Mouse (Mus musculus) layer of hippocampus, postnatal 10 days (tissue): ENCODE measurements around the gene U2af1l4. TPM values are rescaled to one million over a fixed set of nuclear protein-coding genes. Genes with fewer than 3 reads are reported as not detected.

ENCODE experiments used
- DNase-seq, 2 experiments: peaks; one replicate each; pipeline ENCODE4 v3.0.0; 2021; ENCODE audit warnings: low spot score in 2 of 2
- total RNA-seq, 2 experiments: library from RNA; stranded (reverse); gene quantifications; 2 replicates each; pipeline ENCODE4 v1.2.3; 2021

U2af1l4 gene
- total RNA-seq, 2 experiments from 2014 or later = 49.4 to 52.5 TPM

DNA sequence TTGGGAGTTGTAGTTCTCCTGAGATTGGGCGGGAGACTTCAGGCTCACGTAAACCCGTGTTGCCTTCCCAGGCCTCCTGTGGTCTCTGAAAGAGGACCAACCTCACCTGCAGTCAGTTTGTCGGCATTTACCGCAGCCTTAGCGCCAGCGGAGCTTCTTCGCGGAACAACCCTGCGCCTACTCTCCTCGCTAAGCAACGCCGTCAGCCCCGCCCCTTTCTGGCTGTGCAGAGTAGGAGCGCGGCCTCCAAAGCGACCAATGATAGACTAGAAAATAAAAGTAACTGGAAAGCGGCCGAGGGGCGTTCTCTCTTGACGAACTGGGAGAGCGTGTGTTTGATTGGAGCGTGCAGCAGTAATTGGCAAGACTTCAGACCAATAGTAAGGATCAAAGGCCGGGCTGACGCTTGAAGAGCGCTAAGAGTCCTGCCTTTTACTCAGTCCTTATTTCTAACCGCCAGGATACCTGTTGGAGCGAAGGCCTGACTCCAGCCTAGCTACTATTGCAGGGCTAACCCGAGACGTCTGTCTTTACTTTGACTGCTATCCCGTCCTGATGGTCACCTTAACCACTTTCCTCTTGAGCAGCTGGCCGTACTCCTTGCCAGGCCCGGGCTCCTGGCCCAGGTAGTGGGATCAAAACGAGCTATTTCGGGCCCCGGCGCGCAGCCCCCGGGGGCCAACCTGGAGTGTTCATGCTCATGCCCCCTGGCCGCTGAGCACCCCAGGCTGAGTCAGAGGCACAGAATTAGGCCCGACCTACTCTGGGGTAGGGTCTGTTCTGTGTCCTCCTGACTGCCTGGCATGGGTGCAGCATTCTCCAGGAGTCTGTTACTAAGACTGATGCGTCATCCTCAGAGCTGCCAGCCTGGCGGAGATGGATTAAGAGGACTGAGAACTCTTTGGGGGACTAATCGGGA, 10.7 kb upstream of the U2af1l4 start, which contains the start of the genes Hspb6 and Proser3:
Gene Hspb6 (plus strand): TSS at position 77 of the 919 bp plus-strand sequence.
Gene Proser3 (minus strand): TSS at position 198 of the 919 bp plus-strand sequence.
- peak; percentile 95 to 97 for DNase-seq

DNA sequence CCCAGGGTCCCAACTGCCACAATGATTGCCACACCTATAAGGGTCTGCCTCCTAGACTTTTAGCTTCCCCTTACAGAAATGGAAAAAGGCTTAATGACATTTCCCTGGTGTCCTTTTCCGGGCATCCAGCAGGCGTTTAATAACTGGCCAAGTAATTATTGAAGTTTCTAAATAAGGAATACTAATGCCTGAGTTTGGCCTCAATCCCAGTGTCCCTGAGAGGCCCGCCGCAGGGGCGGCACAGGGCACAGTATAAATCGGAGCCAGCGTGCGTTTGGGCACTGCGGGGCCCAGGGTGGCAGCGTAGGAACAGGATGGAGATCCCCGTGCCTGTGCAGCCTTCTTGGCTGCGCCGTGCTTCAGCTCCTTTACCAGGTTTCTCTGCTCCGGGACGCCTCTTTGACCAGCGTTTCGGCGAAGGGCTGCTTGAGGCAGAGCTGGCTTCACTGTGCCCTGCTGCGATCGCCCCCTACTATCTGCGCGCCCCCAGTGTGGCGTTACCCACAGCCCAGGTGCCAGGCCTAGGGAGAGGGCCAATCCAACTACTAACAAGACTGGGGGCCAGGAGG, 10.0 kb upstream of the U2af1l4 start:
- DNase-seq = peak; percentile 37 to 56

DNA sequence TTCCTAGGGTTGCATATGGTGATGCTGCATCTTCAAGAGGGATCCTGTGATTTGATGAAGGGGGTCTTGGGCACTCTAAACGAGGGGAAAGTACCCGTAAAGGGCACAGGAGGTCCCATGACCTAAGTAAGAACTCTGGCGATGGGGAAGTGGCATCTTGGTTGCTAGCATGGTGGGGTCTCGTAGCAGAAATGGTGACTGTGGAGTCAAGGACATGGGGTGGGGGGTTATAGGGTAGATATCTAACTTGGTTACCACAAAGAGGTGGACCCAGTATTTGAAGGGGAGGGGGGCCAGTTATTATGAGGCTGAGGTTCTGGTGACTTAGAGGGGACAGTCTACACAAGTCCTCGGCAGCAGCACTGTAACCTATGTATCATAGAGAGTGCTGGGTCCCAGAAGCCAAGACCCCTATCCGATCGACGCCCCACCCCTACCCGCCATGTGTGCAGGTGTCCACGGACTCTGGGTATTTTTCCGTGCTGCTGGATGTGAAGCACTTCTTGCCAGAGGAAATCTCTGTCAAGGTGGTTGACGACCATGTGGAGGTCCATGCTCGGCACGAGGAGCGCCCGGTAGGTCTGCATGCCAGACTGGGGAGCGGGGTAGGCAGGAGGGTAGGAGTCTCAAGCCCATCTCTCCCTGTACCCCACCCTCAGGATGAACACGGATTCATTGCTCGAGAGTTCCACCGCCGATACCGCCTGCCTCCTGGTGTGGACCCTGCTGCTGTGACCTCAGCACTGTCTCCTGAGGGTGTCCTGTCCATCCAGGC, 9.1 kb upstream of the U2af1l4 start:
- DNase-seq = no peak

DNA sequence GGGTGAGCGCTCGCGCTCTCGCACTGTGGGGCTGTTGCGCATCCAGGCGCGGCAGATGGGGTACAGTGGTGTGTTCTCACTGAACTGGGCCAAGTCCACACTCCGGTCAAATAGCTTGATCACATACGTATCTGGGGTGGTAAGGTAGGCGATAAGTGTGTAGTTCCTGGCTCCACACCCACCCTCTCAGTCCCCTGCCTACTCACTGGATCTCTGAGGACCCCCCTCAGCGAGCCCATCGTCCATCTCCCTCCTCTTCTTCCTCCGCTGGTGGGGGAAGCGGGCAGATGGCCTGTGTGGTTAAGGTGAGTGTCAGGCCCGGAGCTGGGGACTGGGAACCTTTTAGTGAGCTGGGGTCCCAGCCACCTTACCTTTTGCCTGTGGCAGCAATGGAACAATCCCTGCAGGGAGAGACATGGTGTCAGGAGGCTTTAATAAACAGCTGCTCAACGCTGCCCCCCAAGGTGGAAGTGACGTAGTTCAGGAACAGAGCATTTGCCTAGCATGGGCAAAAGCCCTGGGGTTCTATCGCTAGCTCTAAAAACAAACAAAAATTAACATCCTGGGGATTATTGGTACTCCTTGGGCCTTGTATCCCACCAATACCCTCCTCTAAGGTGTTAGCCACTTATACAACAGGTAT, 6.1 kb upstream of the U2af1l4 start:
- DNase-seq = no peak

DNA sequence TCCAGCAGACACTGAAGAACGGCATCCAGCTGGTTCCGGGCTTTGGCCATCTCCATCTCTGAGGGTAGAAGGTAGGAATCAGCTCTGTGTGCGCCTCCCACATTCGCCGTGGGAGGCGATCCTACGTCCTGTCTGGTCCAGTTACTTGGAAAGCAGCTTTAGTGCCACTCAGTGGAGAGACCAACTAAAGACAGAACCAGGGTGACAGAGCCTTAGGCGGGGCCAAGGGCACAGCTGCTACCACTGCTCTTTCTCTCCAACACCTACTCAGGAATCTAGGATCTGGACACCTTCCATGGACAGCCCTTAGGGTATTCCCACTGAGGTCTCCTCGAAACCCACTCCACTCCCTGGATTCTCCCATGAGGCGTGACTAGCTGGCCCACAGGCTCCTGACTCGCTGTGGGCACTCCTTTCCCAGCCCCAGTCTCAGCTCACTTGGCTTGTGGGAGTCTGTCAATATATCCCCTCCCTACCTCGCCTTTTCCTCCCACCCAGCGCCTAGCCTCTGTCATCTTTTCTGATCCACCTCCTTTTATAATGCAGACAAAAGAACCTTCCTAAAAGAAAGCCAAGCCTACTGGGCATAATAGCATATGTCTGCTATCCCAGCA, 5.1 kb upstream of the U2af1l4 start:
- DNase-seq = no peak

DNA sequence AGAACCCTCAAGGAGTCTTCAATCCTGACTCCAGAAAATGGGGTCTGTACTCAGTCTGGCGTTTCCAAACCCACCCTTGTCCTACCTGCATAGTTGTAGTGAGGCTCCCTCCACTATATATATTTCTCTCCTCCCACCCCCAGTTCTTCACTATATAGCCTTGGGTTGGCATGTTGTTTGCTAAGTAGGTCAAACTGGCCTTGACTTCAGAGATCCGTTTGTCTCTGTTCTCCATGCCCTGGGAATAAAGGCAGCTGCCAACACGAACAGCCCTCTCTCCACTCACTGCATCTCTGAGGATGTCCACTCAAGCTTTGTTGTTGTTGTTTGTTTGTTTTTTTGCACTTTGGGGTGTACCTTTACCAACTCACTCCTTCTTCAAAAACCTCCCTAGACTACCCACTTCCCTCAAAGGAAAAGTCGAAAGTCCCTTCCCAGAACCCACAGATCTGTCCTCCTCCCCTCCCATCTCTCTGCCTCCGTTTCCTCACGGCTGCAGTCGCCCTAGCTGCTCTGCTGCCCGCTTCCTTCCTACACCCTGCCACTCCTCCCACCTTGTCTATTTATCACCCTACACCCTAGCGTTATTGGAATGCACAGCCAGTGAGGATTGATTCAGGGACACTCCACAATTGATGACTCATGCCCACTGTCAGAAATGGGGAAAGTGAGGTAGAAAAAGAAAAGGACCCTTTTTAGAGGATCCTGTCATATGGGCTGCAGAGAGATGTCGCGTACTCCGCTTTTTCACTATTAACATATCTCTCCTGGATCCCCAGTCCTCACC, 4.3 kb upstream of the U2af1l4 start:
- DNase-seq = no peak

DNA sequence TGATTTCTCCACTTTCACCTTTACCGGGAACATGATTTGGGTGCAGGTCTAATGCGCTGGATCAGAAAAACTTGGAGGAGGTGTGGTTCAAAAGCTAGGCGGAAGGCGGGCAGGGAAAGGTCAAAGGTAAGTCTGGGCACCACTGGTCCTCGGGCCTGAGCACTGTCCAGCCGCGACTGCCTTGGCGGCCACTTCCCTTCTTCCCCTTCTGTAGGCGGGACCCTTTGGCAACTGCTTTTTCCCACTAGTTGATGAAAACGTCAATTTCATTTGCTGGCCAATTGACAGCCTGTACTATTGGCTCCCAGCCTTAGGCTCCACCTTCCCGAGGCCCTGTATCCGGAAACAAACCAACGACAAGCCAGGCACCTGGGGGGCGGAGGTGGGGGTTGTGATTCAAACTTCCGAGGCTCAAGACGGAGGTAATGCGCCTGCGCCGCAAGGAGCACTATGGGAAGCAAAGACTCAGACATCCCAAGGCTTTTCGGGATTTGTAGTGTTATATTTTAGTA, 3.6 kb upstream of the U2af1l4 start, which contains the start of gene Lin37:
Gene Lin37 (minus strand): TSS at position 396 of the 512 bp plus-strand sequence.
- DNase-seq = peak; percentile 95 to 96

DNA sequence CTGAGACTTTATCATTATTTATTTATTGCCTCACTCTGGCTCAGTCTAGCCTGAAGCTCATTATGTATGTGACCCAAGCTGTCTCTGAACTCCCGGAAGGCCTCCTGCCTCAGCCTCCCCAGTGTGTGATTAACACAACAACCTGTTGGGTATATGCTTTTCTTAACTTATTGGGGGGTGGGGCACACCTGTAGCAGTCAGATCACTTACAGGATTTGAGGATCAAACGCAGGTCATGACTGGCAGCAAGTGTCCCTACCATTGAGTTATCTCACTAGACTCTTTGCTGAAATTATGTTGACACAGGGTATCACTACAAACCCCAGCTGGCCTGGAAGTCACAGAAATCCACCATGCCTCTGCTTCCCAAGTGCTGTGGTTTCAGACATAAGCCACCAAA, 2.8 kb upstream of the U2af1l4 start:
- DNase-seq = no peak

DNA sequence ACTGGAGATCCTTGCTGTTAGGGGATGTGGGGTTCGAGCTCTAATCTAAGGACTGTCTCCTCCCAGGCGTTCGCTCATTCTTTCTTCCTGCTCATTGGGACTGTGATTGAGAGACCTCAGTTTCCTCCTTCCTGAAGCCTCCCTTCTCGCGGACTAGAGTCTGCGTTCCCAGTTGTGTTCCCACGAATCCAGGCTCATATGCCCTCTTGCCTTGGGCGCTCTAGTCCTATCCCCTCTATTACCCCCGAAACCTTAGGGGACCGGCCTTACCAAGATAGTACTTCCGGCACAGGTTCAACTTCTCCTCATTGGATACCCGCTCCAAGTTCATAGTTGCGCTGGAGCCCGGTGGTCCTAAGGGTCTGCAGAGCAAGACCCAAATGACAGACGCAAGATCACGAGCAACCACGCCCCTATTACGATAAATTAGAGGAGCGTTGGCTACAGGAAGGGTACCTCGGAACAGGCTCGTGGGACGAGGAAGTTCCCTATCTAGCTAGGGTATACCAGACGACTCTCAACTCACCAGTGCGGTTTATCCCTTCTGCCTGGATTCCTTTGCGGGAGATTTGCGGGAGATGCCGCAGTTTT, 480 bp upstream of the U2af1l4 start:
- no peak for DNase-seq

DNA sequence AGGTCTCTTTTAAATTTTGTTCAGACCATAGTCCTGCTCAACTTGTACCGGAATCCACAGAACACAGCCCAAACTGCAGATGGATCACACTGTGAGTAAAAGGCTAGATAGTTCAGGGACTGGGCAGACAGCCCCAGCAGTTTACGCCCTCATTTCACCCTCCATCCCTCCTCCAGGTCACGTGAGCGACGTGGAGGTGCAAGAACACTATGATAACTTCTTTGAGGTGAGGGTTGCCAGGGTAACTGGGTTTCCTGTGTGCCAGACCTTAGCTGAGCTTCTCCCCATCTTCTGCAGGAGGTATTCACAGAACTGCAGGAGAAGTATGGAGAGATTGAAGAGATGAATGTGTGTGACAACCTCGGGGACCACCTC, 792 bp downstream of the U2af1l4 start:
- DNase-seq = no peak

DNA sequence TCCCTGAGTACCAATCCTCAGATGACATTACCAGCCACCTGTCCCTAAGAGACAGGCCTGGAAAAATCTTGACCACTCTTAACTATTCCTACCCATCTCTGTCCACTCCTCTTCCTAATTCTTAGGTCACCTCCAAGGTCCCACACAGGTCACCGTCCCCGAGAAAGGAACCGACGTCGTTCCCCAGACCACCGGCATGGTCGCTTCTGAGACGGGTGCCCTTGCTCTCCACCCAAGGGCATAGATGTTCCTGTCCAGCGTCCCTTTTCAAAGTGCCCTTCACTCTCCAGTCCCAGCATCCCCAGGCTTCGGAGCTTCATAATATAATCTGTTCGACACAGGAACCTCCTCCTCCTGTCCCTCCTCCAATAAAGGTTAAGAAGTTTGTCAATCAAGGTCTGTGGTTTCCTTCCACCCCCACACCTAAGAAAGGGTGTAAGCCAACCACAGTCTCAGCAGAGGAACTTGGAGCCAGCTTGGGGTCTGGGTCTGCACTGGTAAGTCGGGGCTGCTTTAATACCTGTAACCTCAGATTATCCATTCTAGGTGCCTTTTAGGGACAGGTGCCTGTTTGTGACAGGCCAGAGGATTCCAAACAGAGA, 2.0 kb downstream of the U2af1l4 start, which contains the start of gene Igflr1:
Gene Igflr1 (plus strand): TSS at position 458 of the 602 bp plus-strand sequence.
- DNase-seq = no peak

DNA sequence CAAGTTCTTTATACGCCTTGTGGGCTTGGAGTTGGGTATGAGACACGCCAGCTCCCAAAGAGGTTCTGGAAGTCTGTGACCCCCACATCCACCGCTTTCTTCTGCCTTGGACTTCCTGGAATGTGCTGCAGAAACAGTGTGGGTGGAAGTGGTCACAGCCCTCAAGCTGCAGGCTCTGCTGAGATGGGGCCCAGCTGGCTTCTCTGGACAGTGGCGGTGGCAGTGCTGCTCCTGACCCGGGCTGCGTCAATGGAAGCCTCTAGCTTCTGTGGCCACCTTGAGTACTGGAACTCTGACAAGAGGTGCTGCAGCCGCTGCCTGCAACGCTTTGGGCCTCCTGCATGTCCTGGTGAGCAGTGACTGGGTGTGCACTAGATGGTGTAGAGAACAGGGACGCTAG, 2.9 kb downstream of the U2af1l4 start:
- DNase-seq = no peak

DNA sequence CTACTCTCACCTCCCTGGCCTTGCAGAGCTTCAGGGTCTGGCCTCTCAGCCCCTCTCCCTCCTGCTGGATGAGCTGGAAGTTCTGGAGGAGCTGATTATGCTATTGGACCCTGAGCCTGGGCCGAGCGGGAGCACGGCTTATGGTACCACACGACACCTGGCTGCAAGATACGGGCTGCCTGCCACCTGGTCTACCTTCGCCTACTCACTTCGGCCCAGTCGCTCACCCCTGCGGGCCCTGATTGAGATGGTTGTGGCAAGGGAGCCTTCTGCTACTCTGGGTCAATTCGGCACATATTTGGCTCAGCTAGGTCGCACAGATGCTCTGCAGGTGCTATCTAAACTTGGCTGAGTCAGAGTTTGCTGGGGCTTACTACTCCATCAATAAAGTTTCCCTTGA, 4.5 kb downstream of the U2af1l4 start:
- no peak for DNase-seq

DNA sequence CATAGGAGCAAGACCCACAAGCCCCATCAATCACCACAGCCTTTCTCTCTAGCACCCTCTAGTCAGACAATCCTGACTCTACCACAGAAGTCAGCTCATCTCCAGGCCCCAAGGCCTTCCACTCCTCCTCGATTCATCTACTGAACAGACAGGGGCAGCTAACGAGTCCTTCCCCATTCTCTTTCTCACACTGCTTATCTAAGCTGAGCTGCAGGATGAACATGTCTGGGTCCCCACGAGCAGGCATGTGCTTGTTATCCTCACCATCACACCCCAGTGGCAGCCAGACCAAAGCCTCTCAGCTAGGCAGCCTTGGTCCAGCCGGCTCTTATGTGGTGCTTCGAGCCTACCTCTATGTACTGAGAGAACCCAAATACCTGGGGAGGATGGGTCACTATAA, 9.3 kb downstream of the U2af1l4 start:
- DNase-seq = no peak

DNA sequence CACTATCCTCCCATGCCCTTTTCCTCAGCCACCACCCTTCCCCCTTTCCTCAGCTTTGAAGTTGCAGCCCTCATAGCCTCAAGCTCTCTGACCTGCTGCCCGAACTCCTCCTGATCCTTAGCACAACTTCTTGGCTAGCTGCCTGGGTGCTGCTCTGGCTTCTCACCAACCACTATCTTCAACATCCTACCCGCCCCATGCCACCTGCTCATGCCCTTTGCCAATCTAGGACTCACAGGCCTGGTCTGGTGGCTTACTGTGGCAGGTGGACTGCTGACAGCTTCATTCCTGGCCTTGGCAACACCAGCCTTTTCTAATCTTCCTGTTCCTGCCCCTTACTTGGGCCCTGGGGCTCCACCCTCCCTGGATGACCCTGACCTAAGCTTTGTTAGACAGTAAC, 9.9 kb downstream of the U2af1l4 start:
- no peak for DNase-seq

DNA sequence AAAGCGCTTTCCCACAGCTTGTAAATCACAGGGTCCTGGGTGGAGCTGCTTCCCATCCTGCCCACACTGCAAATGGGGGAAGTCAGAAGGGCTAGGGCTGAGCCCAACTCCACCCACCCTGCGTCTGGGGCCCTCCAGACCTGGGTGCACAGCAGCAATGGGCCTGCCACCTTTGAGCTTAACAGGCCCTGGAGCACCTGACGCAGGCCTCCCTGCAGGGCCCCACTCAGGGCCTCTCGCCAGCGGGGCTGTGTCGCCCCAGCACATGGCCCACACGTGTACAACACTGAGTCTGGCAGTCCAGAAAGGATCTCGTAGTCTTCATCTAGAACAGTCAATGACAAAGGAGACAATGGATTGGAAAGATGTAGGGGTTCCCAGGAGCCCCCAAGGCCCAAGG, 16.8 kb downstream of the U2af1l4 start:
- no peak for DNase-seq

DNA sequence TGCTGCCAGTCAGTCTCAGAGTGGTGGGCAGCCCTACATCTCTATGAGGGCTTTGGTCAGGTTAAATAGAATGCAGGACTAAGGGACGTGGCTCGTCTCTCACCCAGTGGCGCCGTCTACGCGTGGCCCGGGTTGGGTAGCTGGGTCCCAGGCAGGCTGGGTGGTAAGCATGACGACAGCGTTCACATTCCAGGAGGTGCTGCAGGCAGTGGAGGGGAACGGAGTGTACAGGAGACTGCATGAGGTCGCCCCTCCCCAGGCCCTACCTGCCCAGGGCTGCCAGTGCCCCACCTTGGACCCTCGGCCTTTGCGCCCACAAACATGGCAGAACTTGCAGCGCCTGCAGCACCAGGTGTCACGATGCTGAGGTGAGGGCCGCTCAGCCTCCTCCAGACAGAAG, 18.4 kb downstream of the U2af1l4 start:
- no peak for DNase-seq

DNA sequence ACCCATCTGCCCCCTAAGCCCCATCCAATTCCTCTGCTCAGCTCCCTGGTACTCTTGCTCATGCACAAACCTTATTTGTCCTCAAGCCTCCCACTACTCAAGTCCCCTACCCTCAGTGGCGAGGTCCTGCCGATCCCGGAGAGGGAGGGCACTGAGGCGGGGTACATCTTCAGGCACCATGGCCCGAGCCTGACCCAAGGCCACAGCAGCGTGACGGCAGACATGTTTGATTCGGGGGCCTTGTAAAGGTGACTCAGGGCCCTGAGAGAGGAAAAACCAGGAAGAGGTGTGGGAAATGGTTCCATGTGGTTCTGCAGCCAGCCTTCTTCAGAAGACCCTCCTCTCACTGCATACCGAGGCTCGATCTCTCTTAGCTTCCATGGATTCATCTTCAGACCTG, 21.2 kb downstream of the U2af1l4 start:
- DNase-seq = no peak

DNA sequence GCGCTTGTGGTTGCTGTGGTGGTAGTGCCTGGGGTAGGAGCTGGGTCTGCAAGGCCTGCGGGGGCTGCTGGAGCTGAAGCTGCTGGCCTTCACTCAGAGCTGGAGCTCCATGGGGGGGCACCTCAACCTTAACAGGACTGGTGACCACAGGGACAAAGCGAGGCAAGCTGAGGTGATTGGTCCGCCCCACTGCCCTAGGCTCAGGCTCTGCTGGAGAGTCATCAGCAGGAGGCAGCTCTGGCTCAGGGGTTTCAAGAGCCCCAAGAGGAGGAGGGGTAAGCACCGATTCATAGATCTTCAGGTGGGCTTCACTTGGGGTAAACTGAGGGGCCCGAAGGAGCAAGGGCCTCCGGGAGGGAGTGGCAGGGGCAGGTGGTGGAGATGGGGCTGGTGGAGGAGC, 22.1 kb downstream of the U2af1l4 start:
- no peak for DNase-seq
